Mouse (Mus musculus) G1E (cell line): ENCODE data around the gene Gm45837.

ENCODE experiments used
- CTCF ChIP-seq: IDR thresholded peaks from 2 replicates; pipeline ENCODE4 v1.5.1; 2012; ENCODE audit warnings: low read depth, low read length, inconsistent platforms, mixed read lengths
- GATA1 ChIP-seq: IDR thresholded peaks from 2 replicates; pipeline ENCODE4 v1.6.1; 2012; ENCODE audit warnings: borderline replicate concordance, low read length, inconsistent platforms, mixed read lengths
- GATA2 ChIP-seq: IDR thresholded peaks from 2 replicates; pipeline ENCODE4 v1.6.1; 2012; ENCODE audit warnings: low read depth, low read length, inconsistent platforms, borderline replicate concordance
- POLR2AphosphoS5 ChIP-seq: IDR thresholded peaks from 2 replicates; pipeline ENCODE4 v1.6.1; 2012; ENCODE audit warnings: low read depth, low read length, inconsistent platforms; ENCODE audit not compliant: insufficient replicate concordance
- TAL1 ChIP-seq: conservative IDR thresholded peaks from 2 replicates; pipeline ENCODE4 v1.6.1; 2012; ENCODE audit warnings: low read depth, low read length, inconsistent platforms, mixed read lengths

GRCm38 (mm10) chr7:101466581-101467081 lies 55.9 kb downstream of the Gm45837 start:
- TF ChIP-seq CTCF (no peak), GATA1 (no peak), TAL1 (no peak), POLR2AphosphoS5 (no peak), GATA2 (no peak)
